Mouse (Mus musculus) ES-Bruce4 (cell line): Measurements from ENCODE around the gene Dydc1.

Experiments used
- CTCF ChIP-seq: IDR thresholded peaks from one replicate; pipeline ENCODE4 v1.8.1; 2011; ENCODE audit warnings: low read depth, low read length
- EP300 ChIP-seq: IDR thresholded peaks from 2 replicates; pipeline ENCODE4 v1.6.1; 2011; ENCODE audit warnings: low read depth, low read length; ENCODE audit not compliant: insufficient read depth

- TF ChIP-seq EP300, result no peak
- no peak for TF ChIP-seq CTCF
Measured at GRCm38 (mm10) chr14:41082408-41082807, 9.7 kb downstream of the Dydc1 start.
